Mouse (Mus musculus): Measurements from ENCODE around the gene Gcdh.

Gcdh gene

GRCm38 (mm10) chr8:84872309-84872965 is 21.3 kb downstream of the Gcdh start:
- no peak for DNase-seq (ENCODE audit: low read depth)

GRCm38 (mm10) chr8:84871376-84872308 is 22.1 kb downstream of the Gcdh start, which contains the start of gene Syce2:
Syce2 (plus strand) TSS chr8:84872111.
- DNase-seq (ENCODE audit: low read depth) = peak; percentile 70

- peak; percentile 88 for DNase-seq (ENCODE audit: low read depth)
These were observed 36.8 kb downstream of the Gcdh start, which contains the start of gene Farsa for GRCm38 (mm10) chr8:84856864-84857441. Farsa (plus strand) TSS chr8:84856989.

DNA sequence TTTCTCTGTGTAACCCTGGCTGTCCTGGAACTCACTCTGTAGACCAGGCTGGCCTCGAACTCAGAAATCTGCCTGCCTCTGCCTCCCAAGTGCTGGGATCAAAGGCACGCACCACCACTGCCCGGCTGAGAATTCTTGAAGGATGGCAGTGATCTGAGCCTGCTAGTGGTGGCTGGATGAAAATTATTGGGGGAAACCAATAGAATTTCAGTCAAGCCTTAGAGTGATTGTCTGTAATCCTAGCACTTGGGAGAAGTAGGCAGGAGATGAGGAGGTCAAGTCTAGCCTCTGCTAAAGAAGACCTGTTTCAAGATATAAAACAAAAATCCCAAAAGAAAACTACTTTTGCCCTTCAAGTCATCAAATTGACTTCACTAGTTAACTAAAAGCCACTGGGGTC is 37.3 kb downstream of the Gcdh start:
- no peak for DNase-seq (ENCODE audit: low read depth)

GRCm38 (mm10) chr8:84847684-84848435 is 45.9 kb downstream of the Gcdh start:
- no peak for DNase-seq (ENCODE audit: low read depth)

- peak; percentile 99 for DNase-seq (ENCODE audit: low read depth)
These were observed 46.8 kb downstream of the Gcdh start, which contains the start of gene Calr for GRCm38 (mm10) chr8:84846722-84847572. Calr (minus strand) TSS chr8:84846934.

DNA sequence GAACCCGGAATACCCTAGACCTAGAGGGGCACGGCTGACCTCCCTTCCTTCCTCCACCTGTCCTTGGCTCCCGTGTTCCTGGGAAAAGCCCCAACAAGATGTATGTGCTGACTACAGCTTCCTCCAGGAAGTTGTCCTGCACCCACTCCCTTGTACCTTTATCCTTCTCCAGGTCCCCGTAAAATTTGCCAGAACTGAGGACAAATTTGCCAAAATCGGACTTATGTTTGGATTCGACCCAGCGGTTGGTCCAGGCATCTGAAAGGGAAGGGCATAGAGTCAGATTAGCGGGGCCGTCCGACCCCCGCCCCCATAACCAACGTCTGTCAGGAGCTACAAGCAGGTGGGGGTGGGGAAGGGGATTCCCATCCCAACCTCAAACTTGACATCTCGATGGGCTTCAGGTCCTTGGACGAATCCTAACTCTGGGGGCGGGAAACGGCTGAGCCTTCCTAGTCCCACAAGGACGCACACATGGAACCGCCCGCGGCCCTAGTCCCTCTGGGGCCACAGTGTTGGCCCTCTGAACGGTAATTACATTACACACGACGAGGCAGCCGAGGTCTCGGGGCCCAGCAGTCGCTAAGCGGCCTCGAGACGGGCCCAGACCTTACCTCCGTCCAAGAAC is 47.5 kb downstream of the Gcdh start:
- no peak for DNase-seq (ENCODE audit: low read depth)

DNA sequence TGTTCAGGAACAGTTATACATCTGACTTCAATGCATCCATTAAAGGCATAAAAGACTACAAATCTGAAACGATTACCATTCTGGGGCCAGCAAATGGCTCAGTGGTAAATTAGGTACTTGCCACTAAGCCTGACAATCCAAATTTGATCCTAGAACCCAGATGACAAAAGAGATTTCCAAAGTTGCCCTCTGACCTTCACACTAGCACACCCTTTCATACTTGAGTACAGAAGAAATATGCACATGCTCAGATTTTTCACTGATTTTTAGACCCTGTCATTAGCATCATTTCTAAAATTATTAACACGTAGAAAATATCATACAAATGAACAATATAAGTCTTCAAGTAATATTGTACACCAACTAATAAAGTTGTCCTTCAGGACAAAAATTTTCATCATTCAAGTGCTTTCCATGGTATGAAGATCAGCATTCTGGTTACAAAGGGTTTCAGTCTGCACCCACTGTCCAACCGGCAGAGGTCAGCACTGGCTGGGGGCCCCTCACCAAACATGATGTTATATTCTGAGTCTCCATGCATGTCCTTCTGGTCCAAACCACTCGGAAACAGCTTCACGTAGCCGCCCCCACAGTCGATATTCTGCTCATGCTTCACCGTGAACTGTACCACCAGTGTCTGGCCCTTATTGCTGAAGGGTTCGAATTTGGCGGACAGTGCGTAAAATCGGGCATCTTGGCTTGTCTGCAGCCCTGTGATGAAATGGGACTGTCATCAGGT is 48.2 kb downstream of the Gcdh start:
- DNase-seq (ENCODE audit: low read depth) = no peak

- DNase-seq (ENCODE audit: low read depth) = no peak
These were observed 49.2 kb downstream of the Gcdh start for GRCm38 (mm10) chr8:84844397-84845070.

- DNase-seq (ENCODE audit: low read depth) = no peak
These were observed 52.2 kb downstream of the Gcdh start for GRCm38 (mm10) chr8:84841514-84841913.

DNA sequence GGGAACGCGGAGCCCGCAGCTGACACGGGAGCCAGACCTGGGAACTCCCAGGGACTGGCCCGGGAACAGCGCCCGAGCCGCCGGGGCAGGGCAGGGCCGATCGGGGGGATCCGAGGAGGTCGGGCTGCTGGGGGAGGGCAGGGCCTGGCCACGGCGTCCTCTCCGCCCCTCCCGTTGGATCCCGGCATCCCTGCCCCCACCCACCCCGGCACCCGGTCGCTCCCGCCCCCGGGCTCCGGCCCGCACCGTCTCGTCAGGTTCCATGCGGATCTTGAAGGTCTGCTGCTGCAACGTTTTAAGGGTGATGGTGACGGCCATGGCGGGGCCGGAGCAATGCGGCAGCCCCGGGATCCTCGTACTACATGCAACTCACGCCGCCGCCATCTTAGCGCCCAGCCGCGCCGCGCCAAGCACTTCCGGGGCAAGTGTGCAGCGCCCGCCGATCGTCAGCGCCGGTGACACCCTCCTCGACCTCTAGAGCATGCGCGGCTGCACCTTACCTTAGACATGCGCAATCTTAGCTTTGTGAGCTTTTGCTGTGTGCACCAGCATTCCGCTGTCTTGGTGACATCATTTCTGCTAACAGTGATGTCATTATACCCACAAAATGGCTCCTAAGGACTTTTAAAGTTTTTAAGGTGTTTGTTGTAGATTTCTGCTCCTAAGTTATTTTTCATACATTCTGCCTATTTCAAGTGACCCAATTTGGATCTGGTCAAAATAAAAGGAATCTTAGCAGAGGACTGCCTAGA is 53.3 kb downstream of the Gcdh start, which contains the start of gene Rad23a:
Gene Rad23a (minus strand): TSS at position 418 of the 752 bp plus-strand sequence.
- peak; percentile 96 for DNase-seq (ENCODE audit: low read depth)

GRCm38 (mm10) chr8:84839875-84840247 is 53.9 kb downstream of the Gcdh start:
- DNase-seq (ENCODE audit: low read depth) = no peak

DNA sequence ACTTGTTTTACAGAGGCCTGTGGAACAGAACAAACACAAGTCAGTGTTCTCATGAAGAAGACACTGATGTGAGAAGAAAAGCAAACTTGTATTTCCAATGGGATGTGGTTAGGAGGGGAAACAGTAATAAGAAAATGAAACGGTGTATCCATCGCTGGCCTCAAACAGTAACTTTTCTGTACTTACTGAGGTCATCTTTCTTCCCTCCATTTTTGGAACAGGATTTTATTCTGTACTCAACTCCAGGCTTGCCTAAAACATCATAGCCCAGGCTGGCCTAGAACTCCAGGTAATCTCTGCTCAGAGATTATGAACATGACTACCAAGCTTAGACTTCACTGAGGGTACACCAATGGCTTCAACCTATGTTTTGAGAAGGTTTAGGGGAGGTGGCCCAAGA is 54.3 kb downstream of the Gcdh start:
- DNase-seq (ENCODE audit: low read depth) = no peak

GRCm38 (mm10) chr8:84838513-84838912 is 55.2 kb downstream of the Gcdh start:
- DNase-seq (ENCODE audit: low read depth) = no peak

DNA sequence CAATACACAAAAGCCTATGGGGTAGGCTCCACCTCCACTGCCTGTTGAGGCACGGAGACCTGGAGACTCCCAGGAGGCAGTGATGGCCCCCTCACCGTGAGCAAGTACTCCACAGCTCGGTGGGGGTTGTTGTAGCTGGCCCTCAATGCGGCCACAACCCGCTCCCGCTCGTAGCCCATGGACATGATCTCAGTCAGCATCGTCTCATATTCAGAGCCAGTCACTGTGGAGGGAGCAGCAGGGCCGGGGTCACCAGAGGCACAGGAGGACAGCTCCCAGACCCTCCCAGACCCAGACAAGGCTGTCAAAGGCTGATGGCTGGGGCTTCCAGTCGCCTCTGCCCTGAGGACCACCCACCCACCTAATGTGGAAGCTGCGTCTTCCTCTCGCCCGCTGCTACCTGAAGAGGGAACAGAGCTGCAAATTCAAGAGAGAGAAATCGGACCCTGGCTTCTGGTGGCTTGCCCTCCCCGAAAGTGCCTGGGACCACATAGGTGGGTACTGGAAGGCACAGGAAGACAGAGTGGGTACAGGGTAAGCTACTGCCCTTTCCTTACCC is 55.7 kb downstream of the Gcdh start:
- DNase-seq (ENCODE audit: low read depth) = no peak

- DNase-seq (ENCODE audit: low read depth) = no peak
These were observed 56.4 kb downstream of the Gcdh start for GRCm38 (mm10) chr8:84837149-84837911.
